Mouse (Mus musculus) intestine, postnatal 0 days (tissue): ENCODE data around the gene Gm10135. TPM values are rescaled to one million over a fixed set of nuclear protein-coding genes. Genes with fewer than 3 reads are reported as not detected.

ENCODE experiments used
- ATAC-seq: fragments of 200-750 bp; cut with Nextera tagmentation; 2 replicates; pipeline ENCODE4 v1.8.0; 2017; ENCODE audit warnings: mild to moderate bottlenecking, moderate TSS enrichment, moderate library complexity
- H3K27ac ChIP-seq: fragments of 300-500 bp; sonication (generic); 2 replicates; pipeline ENCODE4 v1.5.1; 2014; ENCODE audit warnings: mild to moderate bottlenecking, low read depth, low read length, moderate library complexity
- H3K27me3 ChIP-seq: fragments of 300-500 bp; sonication (generic); replicated peaks from 2 replicates; pipeline ENCODE4 v1.6.1; 2014; ENCODE audit warnings: low read length, mixed read lengths; ENCODE audit not compliant: control insufficient read depth, insufficient read depth
- H3K36me3 ChIP-seq: fragments of 300-500 bp; sonication (generic); 2 replicates; pipeline ENCODE4 v1.6.1; 2014; ENCODE audit warnings: mild to moderate bottlenecking, moderate library complexity; ENCODE audit not compliant: control insufficient read depth, insufficient read depth
- H3K4me1 ChIP-seq: fragments of 300-500 bp; sonication (generic); replicated peaks from 2 replicates; pipeline ENCODE4 v1.6.1; 2014; ENCODE audit warnings: antibody characterized with exemption, low read length, mixed read lengths; ENCODE audit not compliant: control insufficient read depth, insufficient read depth
- H3K4me2 ChIP-seq: fragments of 300-500 bp; sonication (generic); replicated peaks from 2 replicates; pipeline ENCODE4 v1.6.1; 2014; ENCODE audit warnings: low read depth, mild to moderate bottlenecking, moderate library complexity
- H3K4me3 ChIP-seq: fragments of 300-500 bp; sonication (generic); 2 replicates; pipeline ENCODE4 v1.5.1; 2014; ENCODE audit warnings: low read depth, low read length
- H3K9ac ChIP-seq: fragments of 300-500 bp; sonication (generic); 2 replicates; pipeline ENCODE4 v1.6.1; 2014; ENCODE audit warnings: mild to moderate bottlenecking, low read depth, low read length
- H3K9me3 ChIP-seq: fragments of 300-500 bp; sonication (generic); 2 replicates; pipeline ENCODE4 v1.6.1; 2016; ENCODE audit warnings: mixed run types; ENCODE audit not compliant: control insufficient read depth
- CTCF ChIP-seq: sonication (generic); IDR thresholded peaks from 2 replicates; pipeline ENCODE4 v1.5.1; 2016; ENCODE audit warnings: low read depth, mild to moderate bottlenecking, control low read depth, antibody characterized with exemption, moderate library complexity
- WGBS: fragments of 180-500 bp; shearing (Covaris S2); extraction: QIAGEN DNeasy Blood & Tissue Kit; methylation state at CpG from one replicate; pipeline ENCODE4 v1.1.7; 2014; 5-methylcytosine and 5-hydroxymethylcytosine counted together
- polyA plus RNA-seq: library from polyadenylated mRNA; unstranded; fragments of >200 nt; fragmentation: Nextera tagmentation; extraction: Ambion mirVana; gene quantifications from 2 replicates; pipeline ENCODE4 v1.2.1, GENCODE M21; 2015

The Gm10135 gene
- polyA plus RNA-seq, 1 experiment from 2014 or later, result not detected

- ATAC-seq, result no peak
- TF ChIP-seq CTCF, result no peak
- H3K27me3 ChIP-seq, result no peaks in the 10 kb centered on the region
- no peak overlapping the region for H3K4me2 ChIP-seq
- H3K4me1 ChIP-seq, result no peaks in the 10 kb centered on the region
- H3K9me3 ChIP-seq, result no peaks in the 10 kb centered on the region
- H3K36me3 ChIP-seq, result no peaks in the 10 kb centered on the region
- no peak overlapping the region for H3K4me3 ChIP-seq
- H3K9ac ChIP-seq, result no peak overlapping the region
- no peak overlapping the region for H3K27ac ChIP-seq
- 74% methylated on average over 2 of the region's 2 CpGs for WGBS
Measured at GRCm38 (mm10) chr5:72994928-72995327, 20.4 kb upstream of the Gm10135 start.

- Histone ChIP-seq H3K9ac (no peak overlapping the region), H3K9me3 (no peaks in the 10 kb centered on the region), H3K4me2 (no peak overlapping the region), H3K27ac (no peak overlapping the region), H3K4me1 (no peaks in the 10 kb centered on the region), H3K27me3 (no peaks in the 10 kb centered on the region), H3K4me3 (no peak overlapping the region), H3K36me3 (no peaks in the 10 kb centered on the region)
- 79% methylated on average over 8 of the region's 8 CpGs for WGBS
- no peak for TF ChIP-seq CTCF
- no peak for ATAC-seq
Measured at GRCm38 (mm10) chr5:72994424-72994823, 19.9 kb upstream of the Gm10135 start.

- no peak for TF ChIP-seq CTCF
- Histone ChIP-seq H3K9me3 (no peaks in the 10 kb centered on the region), H3K9ac (no peak overlapping the region), H3K4me3 (no peak overlapping the region), H3K4me1 (no peaks in the 10 kb centered on the region), H3K27ac (no peak overlapping the region), H3K36me3 (no peaks in the 10 kb centered on the region), H3K4me2 (no peak overlapping the region), H3K27me3 (no peaks in the 10 kb centered on the region)
- WGBS, result 88% methylated on average over 1 of the region's 1 CpGs
- no peak for ATAC-seq
Measured at GRCm38 (mm10) chr5:72992474-72992873, 18.0 kb upstream of the Gm10135 start.

GRCm38 (mm10) chr5:72989756-72990155 is 15.3 kb upstream of the Gm10135 start:
- H3K4me2 ChIP-seq, result no peak overlapping the region
- ATAC-seq, result no peak
- no peaks in the 10 kb centered on the region for H3K9me3 ChIP-seq
- no peaks in the 10 kb centered on the region for H3K27me3 ChIP-seq
- TF ChIP-seq CTCF, result no peak
- no peak overlapping the region for H3K27ac ChIP-seq
- H3K36me3 ChIP-seq, result no peaks in the 10 kb centered on the region
- WGBS, result 64% methylated on average over 8 of the region's 8 CpGs
- no peak overlapping the region for H3K4me3 ChIP-seq
- no peaks in the 10 kb centered on the region for H3K4me1 ChIP-seq
- no peak overlapping the region for H3K9ac ChIP-seq

GRCm38 (mm10) chr5:72987786-72988185 is 13.3 kb upstream of the Gm10135 start:
- H3K4me2 ChIP-seq, result no peak overlapping the region
- H3K9ac ChIP-seq, result no peak overlapping the region
- H3K9me3 ChIP-seq, result no peaks in the 10 kb centered on the region
- H3K27me3 ChIP-seq, result no peaks in the 10 kb centered on the region
- H3K4me3 ChIP-seq, result no peak overlapping the region
- no peaks in the 10 kb centered on the region for H3K4me1 ChIP-seq
- no peaks in the 10 kb centered on the region for H3K36me3 ChIP-seq
- no peak overlapping the region for H3K27ac ChIP-seq
- ATAC-seq, result no peak
- 69% methylated on average over 7 of the region's 7 CpGs for WGBS
- TF ChIP-seq CTCF, result no peak

- no peak overlapping the region for H3K4me3 ChIP-seq
- peaks cover 12% of the 10 kb centered on the region for H3K36me3 ChIP-seq
- peak; percentile 88 for TF ChIP-seq CTCF
- H3K27ac ChIP-seq, result no peak overlapping the region
- H3K9ac ChIP-seq, result no peak overlapping the region
- H3K4me1 ChIP-seq, result no peaks in the 10 kb centered on the region
- 5% methylated on average over 2 of the region's 2 CpGs for WGBS
- H3K4me2 ChIP-seq, result no peak overlapping the region
- no peaks in the 10 kb centered on the region for H3K27me3 ChIP-seq
- H3K9me3 ChIP-seq, result no peaks in the 10 kb centered on the region
- no peak for ATAC-seq
Measured at GRCm38 (mm10) chr5:72984091-72984490, 9.6 kb upstream of the Gm10135 start.

- Histone ChIP-seq H3K9ac (no peak overlapping the region), H3K27ac (no peak overlapping the region), H3K36me3 (peaks cover 24% of the 10 kb centered on the region), H3K4me2 (no peak overlapping the region), H3K27me3 (no peaks in the 10 kb centered on the region), H3K9me3 (no peaks in the 10 kb centered on the region), H3K4me1 (no peaks in the 10 kb centered on the region), H3K4me3 (no peak overlapping the region)
- no peak for TF ChIP-seq CTCF
- 82% methylated on average over 4 of the region's 4 CpGs for WGBS
- no peak for ATAC-seq
Measured at GRCm38 (mm10) chr5:72976539-72976938, 2.0 kb upstream of the Gm10135 start.
